Mouse (Mus musculus) layer of hippocampus, postnatal 25 days (tissue): Measurements from ENCODE around the gene Fzd1. TPM values are rescaled to one million over a fixed set of nuclear protein-coding genes. Genes with fewer than 3 reads are reported as not detected.

Source experiments
- DNase-seq, 2 experiments: peaks; one replicate each; pipeline ENCODE4 v3.0.0; 2022; ENCODE audit warnings: mixed read lengths in 2 of 2, low spot score in 1 of 2; ENCODE audit errors: extremely low spot score in 1 of 2
- microRNA-seq, 2 experiments: library from miRNA; unstranded; fragments of <30 nt; microRNA quantifications; one replicate each; pipeline ENCODE4 v1.2.0; 2021
- total RNA-seq, 2 experiments: library from RNA; stranded (reverse); gene quantifications; 2 replicates each; pipeline ENCODE4 v1.2.3; 2021

Gene Fzd1
- total RNA-seq, 2 experiments from 2014 or later, result 11.4 to 13.3 TPM

DNA sequence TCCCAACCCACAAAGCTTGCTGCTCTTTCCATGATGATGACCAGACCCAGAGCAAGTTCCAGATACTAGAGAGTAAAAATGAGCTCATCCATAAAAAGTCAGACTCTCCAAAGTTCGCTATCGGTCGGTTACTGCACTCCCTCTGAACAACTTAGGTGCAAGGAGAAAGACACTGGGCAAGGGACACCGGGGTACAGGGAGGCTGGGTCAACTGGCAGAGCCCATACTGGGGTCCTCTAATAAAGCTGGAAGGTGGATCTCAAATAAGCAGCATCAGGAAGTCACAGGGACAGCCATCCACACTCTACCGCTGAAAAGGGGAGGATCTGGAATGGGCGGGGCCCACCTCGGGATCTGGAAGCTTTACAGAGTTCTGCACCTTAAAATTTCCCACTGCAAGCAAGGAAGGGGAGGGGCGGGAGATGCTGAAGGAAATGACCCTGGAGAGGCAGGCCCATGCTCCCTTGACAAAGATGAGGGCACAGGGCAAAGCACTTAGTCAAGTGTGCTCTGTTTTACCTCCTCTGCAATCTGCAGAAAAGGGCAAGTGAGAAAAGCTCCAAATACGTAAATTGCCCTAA lies 3.0 kb downstream of the Fzd1 start:
- DNase-seq, result no peak

DNA sequence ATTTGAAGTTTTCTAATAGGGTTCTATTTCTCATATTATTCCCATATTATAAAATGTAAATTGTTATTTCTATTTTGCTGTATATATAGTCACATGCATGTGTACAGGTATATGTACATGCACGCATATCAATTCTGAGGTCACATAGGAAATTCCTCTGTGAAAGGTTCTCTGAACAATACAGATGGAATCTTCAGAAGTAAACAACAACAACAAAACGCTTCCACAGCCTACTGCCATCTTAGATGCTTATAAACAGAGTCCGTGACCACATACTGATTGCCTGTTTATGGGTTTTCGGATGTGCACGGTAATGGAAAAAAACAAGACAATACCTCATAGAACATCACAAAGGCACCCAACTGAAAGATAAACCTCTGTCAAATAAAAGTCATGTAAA lies 4.7 kb downstream of the Fzd1 start:
- no peak for DNase-seq

DNA sequence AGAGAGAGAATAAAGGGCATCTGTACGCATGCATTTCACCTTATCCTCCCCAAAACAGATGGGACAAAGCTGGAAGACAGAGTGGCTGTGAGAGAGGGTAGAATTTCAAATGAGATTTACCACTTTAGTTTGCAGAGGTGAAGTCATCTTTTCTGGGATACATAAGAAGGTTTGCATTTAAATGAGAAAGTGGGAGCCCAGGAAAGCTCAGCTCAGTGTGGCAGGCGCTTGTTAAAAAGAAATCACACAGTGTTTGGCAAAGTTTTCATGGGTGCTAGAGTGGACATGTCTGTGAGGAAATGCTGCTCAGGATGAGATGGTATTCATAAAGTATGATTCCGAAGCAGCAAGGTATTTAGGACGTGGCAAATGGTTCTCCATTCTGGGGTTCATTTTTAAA lies 15.1 kb downstream of the Fzd1 start:
- no peak for DNase-seq

DNA sequence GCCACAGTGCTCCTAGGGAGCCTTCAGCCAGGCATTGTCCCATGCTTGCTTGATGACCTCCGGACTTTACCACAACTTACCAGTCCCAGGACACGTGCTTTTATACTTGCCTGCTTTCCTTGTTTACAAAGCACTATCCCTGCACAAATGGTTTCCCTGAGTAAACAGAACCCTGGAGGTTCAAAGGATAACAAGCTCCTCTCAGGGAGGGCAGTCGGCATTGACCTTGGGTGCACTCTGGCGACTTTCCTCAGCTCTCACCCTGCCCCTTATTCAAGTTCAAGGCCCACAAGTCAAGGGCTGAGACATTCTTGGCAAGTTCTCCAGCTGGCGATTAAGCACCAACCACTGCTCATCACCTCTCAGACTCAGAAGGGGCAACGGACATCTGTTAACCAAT lies 20.8 kb downstream of the Fzd1 start:
- DNase-seq, result no peak

DNA sequence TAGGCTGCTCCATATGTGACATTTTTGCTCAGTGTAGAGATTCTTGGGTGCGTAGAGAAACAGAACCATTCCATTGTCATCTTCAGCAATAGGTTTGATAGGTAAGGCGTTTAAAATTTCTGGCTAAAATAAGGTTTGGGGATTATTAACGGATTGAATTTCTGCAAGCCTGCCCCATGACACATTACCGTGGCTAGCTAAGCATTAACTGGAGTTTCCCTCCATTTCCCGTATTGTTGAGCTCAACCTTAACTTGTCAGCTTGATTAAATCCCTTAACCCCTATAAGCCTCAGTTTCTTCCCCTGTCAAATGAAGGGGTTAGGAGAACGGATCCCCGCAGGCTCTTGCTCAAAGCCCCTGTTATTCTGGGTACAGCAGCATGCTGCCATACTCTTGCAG lies 22.4 kb downstream of the Fzd1 start:
- DNase-seq, result no peak

DNA sequence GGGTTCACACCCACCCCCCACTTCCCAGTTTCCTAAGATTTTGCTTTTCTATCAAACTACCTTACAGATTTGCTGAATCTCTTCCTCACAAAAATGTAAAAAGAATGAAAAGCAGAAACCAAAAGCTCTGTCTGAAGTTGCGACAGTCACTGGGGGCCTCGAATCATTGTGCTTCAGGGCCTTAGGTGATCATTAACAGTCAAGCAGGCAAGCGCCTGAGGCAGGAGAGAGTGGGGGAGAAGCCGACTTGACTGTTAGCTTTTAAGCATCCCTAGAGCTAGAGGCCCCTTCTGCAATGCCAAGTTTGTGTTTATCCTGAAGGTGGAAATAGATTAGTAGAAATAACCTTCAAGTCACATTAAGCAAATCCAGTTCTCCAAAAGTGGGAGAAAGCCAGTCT lies 24.6 kb downstream of the Fzd1 start:
- no peak for DNase-seq

DNA sequence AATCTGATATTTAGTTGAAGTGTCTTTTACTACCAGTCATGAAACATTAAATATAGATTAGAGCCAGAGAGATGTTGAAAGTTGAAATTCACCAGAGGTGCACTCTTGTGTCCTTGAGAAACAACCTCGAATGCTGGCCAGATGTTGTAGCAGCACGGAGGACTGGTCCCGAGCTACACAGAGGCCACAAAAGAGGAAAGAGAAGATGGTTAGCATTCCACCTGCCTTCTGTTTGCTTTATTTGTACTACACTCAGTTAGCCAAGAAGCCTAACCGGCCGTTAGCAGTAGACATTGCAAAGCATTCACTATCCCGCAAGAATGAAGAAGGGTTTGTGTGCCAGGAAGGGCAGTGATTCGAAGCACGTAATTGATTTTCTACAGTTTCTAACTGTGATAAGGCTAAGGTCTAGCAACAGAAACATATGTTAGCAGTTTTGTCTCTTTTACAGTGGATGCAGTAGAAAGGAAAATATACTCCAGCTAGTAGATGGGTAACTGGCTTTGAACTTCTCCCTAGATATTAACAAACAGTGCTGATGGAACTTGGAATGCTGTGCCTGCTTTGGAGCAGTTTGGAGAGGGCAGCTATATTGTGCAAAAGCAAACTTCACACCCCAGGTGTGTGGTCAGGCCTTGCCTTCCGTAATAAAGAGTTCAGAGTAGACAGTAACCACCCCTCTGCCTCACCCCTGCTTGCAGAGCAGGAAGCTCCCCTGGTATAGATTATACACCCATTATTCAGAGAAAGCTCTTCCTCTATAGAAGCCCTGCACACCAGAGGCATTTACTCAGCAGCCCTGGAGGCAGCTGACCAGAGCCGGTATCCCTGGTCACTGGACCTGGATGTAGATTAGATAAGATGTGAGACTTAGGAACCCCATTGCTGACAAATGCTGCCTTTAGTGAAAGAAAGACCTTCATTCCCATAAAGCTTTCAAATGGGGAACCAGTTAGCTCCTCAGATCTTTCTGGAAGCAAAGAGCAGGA lies 25.3 kb downstream of the Fzd1 start:
- no peak for DNase-seq

DNA sequence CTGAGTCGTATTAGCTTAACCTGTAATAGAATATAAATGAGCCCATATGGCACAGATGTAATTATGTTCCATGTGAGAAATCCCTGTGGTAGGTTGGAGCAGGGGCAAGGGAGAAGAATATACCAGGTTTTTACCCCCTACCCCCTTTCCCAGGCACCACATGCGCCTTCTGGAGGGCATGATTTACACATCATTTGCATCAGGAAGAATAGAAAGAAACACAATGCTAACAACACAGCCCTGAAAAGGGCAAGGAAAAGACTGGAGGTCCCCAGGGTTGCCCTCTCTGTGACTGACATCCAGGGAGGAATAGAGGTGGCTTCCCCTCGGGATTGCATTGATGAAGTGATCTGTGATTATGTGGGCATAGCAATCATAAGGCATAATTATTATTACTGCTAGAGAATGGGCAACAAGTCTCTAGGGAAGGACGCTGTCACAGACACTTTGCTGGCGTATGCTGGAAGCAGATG lies 26.1 kb downstream of the Fzd1 start:
- no peak for DNase-seq

DNA sequence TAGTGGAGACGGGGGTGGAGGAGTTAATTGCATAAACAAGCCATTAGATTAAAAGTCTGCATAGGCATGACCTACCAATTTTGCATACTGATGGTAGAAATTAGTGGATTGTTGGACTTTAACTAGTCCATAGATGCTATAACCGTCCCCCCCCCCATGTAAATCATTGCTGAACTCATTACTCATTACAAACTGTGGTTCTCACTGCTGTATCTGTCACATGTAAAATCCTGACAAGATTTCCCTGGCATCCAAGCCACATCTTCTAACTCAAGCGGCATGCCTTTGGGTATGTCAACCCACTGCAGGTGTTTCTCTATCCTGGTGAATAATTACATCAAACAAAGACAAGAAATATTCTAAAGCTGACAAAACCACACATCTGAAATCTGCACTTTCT lies 26.8 kb downstream of the Fzd1 start:
- DNase-seq, result no peak

Small RNA genes lying within 50 kb of the gene (microRNA-seq; reads per million reads assigned to microRNA genes)
- gene Gm44483, result 0 reads per million in 2 experiments
